Mouse (Mus musculus) yolk sac, embryonic 10.5 days (tissue): ENCODE results near the gene Prpsap1.

ENCODE experiments used
- DNase-seq: peaks from one replicate; pipeline ENCODE4 v3.0.0-alpha.2; 2017; ENCODE audit warnings: low spot score

The Prpsap1 gene

DNA sequence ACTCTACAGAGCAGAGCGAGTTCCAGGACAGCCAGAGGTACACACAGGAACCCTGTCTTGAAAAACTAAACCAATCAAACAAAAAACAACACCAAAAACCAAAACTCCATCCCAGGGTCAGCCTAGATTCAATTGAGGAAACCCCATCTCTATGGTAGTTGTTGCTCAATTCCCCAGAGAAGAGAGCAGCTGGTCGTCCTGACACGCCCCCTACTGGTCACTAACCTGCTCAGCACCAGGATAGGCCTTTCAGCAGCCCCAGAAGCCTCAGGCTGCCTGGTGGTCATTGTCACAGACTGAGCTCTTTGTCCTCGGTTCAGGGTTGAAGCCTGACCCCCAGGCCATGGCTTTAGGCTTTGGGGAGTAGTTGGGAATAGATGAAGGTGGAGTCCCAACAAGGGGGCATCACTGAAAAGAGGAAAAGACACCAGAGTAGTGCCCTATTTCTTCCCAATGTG lies at the start of gene Prpsap1:
Gene Prpsap1, minus strand, starts transcription at position 408 of the 458 bp plus-strand sequence.
- peak; percentile 44 for DNase-seq

DNA sequence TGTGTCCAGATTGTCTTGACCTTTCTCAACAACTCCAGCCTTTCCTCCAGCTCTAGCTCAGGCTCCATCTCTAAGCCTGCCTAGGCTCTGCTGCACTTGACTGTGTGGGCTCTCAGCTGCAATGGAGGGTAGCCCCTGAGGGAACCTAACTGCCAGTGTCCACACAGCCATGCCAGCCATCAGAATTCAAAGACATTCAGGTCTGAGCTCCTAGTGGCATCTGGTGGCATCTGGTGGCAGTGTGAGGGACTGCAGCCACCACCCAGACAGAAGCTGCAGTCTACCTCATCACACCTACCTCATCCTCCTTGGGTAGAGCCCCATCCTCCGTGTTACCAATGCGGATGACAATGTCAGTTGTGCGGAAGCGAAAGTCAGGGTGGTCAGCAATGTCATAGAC lies 49.1 kb upstream of the Prpsap1 start:
- no peak for DNase-seq

DNA sequence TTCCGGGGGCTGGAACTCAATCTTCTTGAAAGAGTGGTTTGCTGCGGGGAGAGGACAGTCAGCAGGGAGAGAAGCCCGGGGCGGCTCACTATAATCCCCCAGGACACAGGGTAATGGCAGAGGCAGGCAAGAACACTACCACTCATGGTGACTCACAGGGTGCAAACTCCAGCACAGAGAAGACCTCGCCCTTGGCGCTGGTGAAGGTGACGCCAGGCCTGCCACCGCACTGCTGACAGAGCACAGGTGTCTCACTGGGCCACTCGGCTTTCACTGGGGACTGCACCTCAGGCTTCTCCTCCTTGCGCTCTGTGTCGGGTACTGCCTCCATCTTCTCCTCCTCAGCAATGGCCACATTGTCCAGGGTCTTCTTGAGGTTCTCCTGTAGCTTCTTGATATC lies 47.2 kb upstream of the Prpsap1 start:
- DNase-seq = no peak

DNA sequence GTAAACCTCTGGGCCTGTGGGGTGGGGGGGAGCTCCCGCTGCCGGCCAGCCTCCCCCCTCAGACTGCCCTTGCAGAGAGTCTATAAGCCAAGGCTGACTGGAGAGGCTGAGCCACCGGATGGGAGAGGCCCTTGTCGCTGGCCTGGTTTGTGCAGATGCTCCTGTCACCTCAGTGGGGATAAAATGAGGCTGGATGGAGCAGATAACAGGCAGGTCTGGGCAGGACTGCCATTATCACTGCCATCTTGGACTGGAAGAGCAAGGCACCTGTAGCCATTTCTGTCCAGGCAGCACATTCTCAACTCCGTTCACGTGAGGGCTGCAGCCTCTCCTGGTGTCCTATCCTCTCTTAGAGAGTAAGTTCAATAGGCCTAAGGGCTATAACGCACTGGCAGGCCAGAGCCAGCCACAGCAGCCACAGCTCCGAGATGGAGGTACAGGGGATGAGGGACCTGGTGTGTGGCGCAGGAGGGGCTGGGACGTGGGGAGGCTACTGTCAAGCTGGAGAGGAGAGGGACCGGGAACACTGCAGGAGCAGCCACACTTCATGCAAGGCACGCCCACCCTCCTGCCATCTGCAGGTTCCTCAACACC lies 44.2 kb upstream of the Prpsap1 start:
- DNase-seq = no peak

DNA sequence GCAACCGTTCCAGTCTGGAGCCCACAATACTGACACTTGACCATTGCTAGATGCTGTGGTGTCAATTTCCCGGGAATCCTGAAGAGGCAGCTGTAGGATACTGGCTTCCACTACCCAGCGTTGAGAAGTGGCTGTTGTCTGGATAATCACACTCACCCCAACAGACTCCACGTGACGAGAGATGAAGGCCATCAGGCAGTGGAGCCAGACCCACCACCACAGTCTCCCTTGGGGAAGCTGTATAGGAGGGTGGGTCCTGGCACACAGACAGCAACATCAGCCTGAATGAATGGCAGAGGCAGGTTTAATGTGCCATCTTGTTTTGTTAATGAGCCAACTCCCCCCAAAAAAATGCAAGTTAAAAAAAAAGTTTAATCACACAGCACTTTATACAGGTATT lies 43.4 kb upstream of the Prpsap1 start:
- DNase-seq = no peak

DNA sequence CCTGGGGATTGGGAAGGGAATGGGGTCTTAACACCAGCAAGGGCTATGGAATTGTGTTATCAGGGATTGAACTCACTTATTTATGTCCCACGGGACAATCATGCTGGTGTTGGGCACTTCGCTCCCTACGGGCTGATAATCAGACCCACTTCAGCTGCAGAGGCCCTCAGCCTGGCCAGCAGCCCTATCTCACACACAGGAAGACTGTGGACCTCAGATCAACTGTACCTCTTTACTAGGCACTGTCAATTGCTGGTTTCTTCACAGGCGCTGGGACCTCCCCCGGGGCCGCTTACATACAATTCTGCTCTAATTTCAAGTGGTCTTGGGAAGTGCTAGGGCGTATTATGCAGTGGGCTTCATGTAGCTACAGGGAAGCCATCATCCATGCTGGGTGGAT lies 42.7 kb upstream of the Prpsap1 start:
- DNase-seq = no peak

DNA sequence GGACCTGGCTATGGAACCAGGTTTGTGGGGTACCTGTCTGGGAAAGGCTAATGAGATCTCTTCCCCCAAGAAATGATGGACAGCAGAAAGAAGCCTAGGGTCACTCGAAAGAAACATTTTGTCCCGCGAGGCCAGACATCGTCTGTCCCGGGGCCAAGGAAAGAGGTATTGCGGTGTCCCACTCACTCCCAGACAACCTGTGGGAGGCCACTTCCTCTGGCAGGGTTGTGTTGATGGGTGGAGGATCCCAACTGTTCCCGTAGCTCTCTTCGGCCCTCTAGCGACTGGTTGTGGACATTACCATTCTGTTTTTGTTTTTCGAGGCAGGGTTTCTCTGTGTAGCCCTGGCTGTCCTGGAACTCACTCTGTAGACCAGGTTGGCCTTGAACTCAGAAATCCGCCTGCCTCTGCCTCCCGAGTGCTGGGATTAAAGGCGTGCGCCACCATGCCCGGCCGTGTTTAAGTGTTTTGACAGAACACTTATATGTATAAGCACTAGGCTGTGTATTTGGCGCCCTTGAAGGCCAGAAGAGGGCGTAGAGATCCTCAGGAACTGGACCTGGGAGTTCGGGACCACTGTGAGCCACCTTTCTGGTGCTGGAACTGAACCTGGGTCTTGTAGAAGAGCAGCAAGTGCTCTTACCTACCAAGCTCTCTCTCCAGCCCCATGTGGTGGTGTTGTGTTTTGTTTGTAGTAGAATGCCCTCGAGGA lies 40.3 kb upstream of the Prpsap1 start:
- DNase-seq = peak; percentile 71

DNA sequence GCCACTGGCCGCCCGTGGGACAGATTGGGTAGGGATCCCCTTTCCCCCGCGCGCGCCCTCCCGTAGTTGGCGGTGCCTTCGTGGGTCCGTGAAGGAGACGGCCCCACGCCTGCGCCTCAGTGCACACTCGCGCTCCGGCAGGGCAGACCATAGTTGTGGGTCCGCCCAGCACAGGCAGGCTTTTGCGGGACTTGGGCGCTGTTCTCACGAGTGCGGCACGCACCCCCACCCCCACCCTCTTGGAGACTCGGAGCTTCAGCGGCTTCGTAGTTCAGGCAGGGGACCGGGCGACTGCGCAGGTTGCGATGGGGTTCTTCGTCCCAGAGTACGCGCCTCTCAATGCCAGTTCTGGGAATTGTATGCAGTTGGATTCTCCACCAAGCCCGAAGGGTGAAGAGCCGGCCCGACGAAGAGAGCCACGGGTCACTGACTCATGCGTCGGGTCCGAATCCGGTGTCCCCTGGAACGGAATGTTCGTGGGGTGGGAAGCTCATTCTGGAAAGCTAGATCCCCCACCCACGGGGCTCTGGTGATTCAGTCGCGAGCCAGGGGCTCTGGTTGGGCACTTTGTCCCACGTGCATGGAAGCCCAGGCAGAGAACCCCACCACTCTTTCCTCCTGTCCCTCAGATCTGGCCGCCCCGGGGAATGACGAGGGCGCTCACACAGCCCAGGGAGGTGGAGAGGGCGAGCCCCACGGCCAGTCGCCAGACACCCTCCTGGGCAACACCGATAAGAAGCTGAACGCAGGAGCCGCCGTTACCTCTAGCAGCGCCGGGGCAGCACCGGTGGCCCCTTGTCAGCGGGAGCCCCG lies 39.5 kb upstream of the Prpsap1 start:
- no peak for DNase-seq

DNA sequence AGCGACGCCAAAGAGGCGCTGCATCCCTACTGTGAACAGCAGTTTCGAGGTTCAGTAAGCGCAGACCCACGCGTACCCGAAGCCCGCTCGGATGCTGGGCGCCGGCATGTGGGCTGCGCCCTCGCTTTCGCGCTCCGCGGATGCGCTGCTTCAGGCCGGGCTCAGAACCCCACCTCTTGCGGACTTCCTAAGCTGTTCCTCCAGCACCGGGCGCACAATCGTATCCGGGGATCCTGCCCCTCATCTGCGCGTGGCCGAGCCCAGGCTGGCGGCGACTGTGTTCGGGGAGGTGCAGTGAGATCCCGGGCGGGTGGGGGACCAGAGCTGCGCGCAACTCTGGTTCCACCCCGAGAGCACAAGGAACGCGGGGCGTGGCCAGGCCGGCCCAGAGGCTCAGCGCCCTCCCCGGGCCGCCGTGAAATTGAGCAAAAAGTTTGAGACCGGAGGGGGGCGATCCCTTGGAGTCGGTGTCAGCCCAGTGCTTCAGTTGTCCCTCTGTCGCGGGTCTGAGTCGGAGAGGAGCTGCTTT lies 38.9 kb upstream of the Prpsap1 start:
- no peak for DNase-seq

DNA sequence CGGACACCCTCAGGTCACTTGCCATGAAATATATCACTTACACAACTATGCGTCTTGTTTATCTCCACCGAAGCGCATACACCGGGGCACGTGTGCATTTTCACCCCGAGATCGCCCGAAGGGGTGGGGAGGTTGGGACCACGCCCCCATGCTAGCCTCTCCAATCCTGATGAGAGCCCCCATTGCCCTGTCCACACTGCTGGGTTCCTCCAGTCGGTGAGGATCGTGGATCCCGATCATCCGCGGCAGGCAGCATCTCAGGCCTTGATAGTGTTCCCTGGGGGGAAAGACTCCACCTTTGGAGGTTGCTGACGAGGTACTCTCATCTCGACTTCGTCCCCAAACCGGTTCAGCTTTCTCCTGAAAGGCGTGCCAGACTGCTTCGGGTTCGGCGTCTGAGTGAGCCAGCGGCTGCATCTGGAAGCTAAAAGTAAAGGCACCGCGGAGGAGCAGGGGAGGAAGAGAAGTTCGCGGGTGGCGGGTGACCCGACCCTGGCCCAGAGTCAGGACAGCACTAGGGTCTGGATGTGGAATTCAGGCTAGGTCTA lies 38.3 kb upstream of the Prpsap1 start:
- DNase-seq = no peak

DNA sequence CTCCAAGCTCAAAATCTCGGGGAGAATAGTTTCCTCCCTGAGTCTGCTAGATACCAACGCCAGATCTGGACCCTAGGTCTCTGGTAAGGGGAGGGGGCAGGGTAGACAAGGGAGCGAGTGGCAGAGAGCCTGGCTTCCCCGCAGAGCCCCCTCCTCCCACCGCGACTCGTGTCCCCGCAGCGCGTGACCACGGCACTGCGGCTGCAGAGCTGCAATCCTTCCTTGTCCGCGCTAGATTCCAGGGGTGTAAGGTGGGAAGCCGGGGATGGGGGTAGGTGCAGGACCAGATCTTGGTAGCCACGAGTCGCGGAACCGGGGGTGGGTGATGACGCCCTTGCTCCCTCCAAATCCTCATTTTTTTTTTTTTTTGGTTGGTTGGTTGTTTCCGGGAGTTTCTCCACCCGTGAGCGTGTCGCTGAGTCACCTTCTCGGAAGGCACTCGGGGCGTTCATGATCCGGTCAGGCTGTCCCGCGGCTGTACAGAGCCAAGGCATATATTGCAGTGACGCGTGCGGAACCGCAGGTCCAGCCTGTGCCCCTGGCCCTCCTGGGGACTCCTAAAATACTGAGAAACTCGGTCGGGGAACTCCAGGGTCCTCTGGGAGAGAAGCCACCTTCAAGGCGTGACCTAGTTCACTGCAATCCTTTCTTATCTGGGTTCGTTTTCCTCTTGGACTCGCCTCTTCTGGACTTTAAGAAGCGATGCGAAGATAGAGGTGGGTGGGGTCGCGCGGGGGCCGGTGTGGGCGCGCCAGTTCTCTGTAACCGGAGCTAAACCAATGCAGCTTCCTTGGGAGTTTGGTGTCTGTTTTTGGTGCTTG lies 37.6 kb upstream of the Prpsap1 start:
- DNase-seq = no peak

DNA sequence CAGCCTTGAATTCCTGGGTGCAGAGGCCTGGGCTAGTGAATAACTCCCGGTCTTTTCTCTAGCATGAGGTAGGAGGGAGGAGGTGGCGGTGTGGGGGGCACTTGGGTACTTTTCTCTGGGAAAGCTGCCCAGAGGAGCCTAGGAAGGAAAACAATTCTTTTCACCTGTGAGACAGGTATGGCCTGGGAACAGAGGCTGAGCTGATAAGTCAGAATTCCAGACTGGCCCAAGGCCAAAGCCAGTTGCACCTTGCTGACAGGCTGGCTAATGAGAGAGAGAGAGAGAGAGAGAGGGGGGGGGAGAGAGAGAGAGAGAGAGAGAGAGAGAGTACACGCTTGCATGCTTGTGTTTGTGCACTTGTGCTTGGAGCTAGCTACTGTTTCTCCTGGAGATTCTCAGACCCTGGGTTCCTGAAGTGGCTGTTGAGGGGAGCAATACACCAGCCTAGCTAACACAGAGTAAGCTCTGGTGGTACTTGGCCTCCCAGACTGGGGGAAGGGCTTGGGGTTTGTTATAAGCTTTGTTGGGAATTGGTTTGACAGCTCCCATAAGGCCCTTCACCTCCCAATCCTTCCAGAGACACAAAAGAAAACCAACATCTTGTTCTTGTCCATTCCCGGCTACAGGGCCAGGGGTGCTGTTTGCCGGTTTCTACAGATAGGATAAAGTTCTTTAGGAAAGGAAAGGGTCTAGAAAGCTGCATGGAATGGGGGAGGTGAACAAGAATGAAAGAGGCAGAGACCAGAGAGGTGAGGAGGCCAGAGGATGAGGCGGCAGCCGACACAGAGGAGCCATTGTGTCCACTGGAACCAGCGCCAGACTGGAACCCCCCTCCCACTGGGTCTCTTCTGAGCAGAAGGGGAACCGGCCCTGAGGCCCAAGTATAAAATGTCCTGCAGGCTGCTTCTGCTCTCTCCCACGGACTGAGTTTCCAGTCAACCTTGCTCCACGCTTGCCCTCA lies 36.5 kb upstream of the Prpsap1 start, which contains the start of gene Sphk1:
Gene Sphk1, plus strand, starts transcription at position 739 of the 961 bp plus-strand sequence.
- no peak for DNase-seq

DNA sequence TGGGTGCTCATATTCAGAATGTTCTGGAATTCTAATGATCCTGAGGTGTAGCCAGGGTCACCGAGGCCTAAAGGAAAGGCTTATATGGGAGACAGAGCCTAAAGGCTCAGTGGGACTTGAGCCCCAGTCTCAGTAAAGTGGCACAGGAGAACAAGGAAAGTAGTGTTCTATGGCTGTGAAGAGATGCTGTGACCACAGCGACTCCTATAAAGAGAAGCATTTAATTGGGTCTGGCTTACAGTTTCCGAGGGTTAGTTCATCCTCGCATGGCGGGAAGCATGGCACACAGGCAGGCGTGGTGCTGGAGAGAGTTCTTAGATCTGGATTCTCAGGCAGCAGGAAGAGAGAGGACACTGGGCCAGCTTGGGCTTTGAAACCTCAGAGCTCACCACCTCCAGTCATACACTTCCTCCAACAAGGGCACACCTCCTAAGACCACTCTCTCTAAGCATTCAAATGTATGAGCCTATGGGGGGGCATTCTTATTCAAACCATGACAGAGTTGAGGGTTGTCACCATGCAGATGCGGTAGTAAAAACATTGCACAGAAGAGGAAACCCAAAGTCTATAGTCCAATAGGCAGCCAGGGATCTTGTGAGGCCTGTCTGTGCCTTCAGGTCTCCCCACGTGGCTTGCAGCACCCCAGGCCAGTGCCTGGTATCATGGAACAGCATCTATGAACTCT lies 34.8 kb upstream of the Prpsap1 start:
- DNase-seq = no peak

DNA sequence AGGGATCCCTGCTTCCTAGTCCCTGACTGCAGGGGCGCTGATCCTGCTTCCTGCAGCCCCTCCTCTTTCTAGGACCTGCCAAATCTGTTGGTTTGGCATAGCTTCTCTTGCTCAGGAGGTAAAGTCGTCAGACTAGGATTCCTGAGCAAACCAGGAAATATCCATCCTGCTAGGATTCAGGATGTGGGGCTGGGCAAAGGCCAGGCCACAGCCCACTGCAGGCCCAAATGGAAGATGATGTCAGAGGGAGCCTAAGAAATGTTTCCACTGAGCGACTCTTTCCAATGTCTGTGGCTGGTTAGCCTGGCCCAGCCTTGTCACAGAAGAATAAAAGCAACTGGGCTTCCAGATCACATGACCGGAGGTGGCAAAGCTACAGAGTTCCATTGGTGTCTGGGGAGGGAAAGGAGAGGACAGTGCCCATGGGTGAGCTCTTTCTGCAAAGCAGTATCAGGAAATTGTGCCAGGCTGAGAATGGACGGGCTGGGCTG lies 29.7 kb upstream of the Prpsap1 start:
- no peak for DNase-seq

DNA sequence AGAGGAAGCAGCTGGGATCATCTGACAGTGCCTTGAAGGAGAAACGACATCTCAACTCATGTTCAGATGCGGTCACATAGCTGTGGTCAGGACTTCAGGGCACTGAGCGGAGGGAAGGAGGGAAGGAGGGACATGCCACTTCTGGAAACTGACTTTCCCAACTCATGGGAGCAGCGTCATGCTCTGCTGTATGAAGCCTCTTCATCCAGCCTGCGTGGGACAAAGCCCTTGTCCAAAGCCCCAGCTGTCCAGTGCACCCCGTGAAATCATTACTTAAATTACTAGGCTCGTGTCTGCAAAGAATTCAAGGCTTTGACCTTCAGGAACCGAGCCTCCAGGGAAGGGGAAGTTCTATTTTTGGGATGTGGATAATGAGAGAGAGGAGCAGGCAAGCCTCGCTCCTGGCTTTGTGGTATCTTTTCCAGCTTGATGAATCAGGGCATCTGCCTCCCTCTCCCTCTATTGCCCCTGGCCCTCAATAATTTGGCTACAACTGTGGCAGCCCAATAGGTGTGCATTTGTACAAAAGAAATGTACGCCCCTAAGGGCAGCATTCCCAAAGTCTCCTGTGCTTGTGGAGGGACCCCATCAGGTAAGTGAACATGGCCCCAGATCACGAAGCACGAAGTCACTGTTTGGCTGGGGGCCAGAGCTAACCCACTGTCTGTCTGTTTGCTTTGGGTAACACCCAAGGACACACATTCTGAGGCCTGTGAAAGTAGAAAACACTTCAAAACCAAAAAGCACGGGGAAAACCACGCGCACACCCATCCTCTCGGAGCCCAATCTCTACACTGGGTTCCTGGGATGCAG lies 29.1 kb upstream of the Prpsap1 start:
- no peak for DNase-seq

DNA sequence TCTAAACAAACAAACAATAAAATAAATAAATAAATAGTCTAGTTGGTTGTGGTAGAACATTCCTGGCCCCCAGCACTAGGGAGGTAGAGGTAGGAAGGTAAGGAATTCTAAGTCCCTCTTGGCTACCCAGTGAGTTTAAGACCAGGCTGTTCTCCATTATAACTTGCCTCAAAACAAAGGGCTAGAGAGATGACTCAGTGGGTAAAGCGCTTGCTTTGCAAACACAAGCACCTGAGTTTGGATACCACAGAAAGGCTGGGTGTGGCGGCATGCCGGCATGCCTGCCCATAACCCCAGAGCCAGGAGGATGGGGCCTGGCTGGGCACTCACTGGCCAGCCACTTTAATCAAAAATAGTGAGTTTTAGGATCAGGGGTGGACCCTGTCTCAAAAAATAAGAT lies 28.0 kb upstream of the Prpsap1 start:
- no peak for DNase-seq

DNA sequence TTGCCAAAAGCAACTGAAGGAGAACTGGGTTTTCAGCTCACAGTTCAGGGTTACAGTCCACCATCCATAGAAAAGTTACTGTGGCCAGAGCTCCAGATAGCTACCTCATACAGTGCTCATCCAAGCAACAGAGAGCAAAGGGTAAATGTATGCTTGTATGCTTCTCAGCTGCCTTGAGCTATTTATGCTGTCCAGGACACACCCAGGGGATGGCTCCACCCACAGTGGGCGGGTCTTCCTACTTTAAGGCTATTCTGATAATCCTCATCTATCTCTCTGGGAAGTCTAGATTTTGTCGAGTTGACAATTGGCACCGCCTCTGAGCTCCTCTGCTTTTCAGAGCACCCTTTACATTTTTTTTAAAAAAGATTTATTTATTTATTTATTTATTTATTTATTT lies 27.1 kb upstream of the Prpsap1 start:
- no peak for DNase-seq

DNA sequence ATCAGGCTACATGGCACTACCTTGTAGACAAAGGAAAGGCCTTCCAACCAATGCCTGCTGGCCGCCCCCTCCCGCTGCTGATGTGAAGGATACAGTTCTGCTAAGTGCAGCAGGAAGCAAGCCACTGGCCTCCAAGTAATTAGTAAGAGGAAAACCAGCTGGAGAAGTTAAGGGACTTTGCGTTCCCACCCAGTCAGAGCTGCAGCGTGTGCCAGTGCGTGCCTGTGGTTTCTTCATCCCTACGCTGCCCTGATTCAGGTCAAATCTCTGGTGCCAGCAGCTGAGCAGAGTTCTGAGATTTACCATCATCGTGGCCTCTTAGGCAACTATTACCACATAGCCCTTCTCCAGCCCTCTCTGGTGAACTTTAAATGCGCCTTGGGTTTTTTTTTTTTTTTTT lies 24.5 kb upstream of the Prpsap1 start:
- no peak for DNase-seq
